8 mouse cellular contexts compared by ENCODE assay signal in genomic region chr3:50443421-50443916, GRCm38 (mm10). TPM values are rescaled to one million over a fixed set of nuclear protein-coding genes. Genes with fewer than 3 reads are reported as not detected.
A peak's percentile ranks its signal among the peaks of the same experiment; 100 is the strongest.
DNase-seq lines count a peak whose midpoint lies in the region; ATAC-seq and TF ChIP-seq lines count a peak whose summit lies in the region.

Slc7a11 (minus strand) TSS chr3:50443614.

- H3K4me1 ChIP-seq in hindbrain, embryonic 16.5 days (ENCODE audit: control insufficient read depth, insufficient read depth, low read depth, low read length), result peaks cover 9% of the 10 kb centered on the region
- peaks cover 7% of the 10 kb centered on the region for H3K4me1 ChIP-seq in limb, embryonic 14.5 days (ENCODE audit: control insufficient read depth, insufficient read depth, low read length)
- H3K4me1 ChIP-seq in midbrain, embryonic 14.5 days (ENCODE audit: control insufficient read depth, insufficient read depth, low read length), result peaks cover 14% of the 10 kb centered on the region

- H3K9ac ChIP-seq in hindbrain, embryonic 16.5 days (ENCODE audit: low read depth, low read length), result peak within 1 kb of the TSS; percentile 53
- peak within 1 kb of the TSS; percentile 45 for H3K9ac ChIP-seq in limb, embryonic 14.5 days (ENCODE audit: low read depth, low read length, severe bottlenecking)
- H3K9ac ChIP-seq in midbrain, embryonic 14.5 days (replicated peaks; ENCODE audit: low read length), result no peak within 1 kb of the TSS; the same call in 1 of the 2 replicates

- H3K4me2 ChIP-seq in hindbrain, embryonic 16.5 days (ENCODE audit: low read length), result peak within 1 kb of the TSS; percentile 70
- H3K4me2 ChIP-seq in limb, embryonic 14.5 days (replicated peaks; ENCODE audit: low read depth, low read length, severe bottlenecking), result peak within 1 kb of the TSS; percentile 50
- H3K4me2 ChIP-seq in midbrain, embryonic 14.5 days (ENCODE audit: low read length), result peak within 1 kb of the TSS; percentile 61

- no peak for TF ChIP-seq POLR2A in limb, embryonic 14.5 days (IDR thresholded peaks at IDR 0.05; ENCODE audit: borderline replicate concordance, extremely low read depth, insufficient read depth, insufficient read length)

- ATAC-seq in hindbrain, embryonic 16.5 days, result peak; percentile 91
- ATAC-seq in limb, embryonic 14.5 days (ENCODE audit: low FRiP score, low read depth), result peak; percentile 78
- peak; percentile 74 for ATAC-seq in midbrain, embryonic 14.5 days (ENCODE audit: low FRiP score, low TSS enrichment)

- H3K9me3 ChIP-seq in hindbrain, embryonic 16.5 days (ENCODE audit: control insufficient read depth, low read length), result no peaks in the 10 kb centered on the region
- no peaks in the 10 kb centered on the region for H3K9me3 ChIP-seq in limb, embryonic 14.5 days (ENCODE audit: control insufficient read depth, low read length)
- H3K9me3 ChIP-seq in midbrain, embryonic 14.5 days (ENCODE audit: control insufficient read depth, low read length), result no peaks in the 10 kb centered on the region

- H3K4me3 ChIP-seq in hindbrain, embryonic 16.5 days (ENCODE audit: low read length), result peak within 1 kb of the TSS; percentile 34
- H3K4me3 ChIP-seq in limb, embryonic 14.5 days (replicated peaks; ENCODE audit: low read length), result peak within 1 kb of the TSS; percentile 26
- peak within 1 kb of the TSS; percentile 24 for H3K4me3 ChIP-seq in midbrain, embryonic 14.5 days (replicated peaks; ENCODE audit: low read depth, low read length)

- DNase-seq in cerebellum, postnatal 36 days, result peak; percentile 4 to 8
- DNase-seq in cerebellum, adult 8-10 months, result no peak
- DNase-seq in NIH3T3 (ENCODE audit: low read depth), result peak; percentile 80
- peak; percentile 26 for DNase-seq in fat pad, adult 2 months (ENCODE audit: extremely low read depth, low read depth, low spot score)
- peak; percentile 33 for DNase-seq in limb, embryonic 14.5 days (ENCODE audit: low spot score)
- peak; percentile 69 for DNase-seq in midbrain, embryonic 14.5 days
- DNase-seq in testis, postnatal 10 days (ENCODE audit: low spot score), result peak; percentile 41

- WGBS in hindbrain, embryonic 16.5 days, result 2% methylated on average over 11 of the region's 11 CpGs
- WGBS in limb, embryonic 14.5 days, result 1% methylated on average over 11 of the region's 11 CpGs
- 2% methylated on average over 11 of the region's 11 CpGs for WGBS in midbrain, embryonic 14.5 days

- no peaks in the 10 kb centered on the region for H3K36me3 ChIP-seq in hindbrain, embryonic 16.5 days (ENCODE audit: control insufficient read depth, insufficient read depth, low read length)
- H3K36me3 ChIP-seq in limb, embryonic 14.5 days (ENCODE audit: control insufficient read depth, insufficient read depth, low read length), result no peaks in the 10 kb centered on the region
- H3K36me3 ChIP-seq in midbrain, embryonic 14.5 days (ENCODE audit: control insufficient read depth, insufficient read depth, low read length), result no peaks in the 10 kb centered on the region

- no peak within 1 kb of the TSS for H3K27ac ChIP-seq in hindbrain, embryonic 16.5 days (ENCODE audit: low read depth, low read length)
- no peak within 1 kb of the TSS for H3K27ac ChIP-seq in limb, embryonic 14.5 days (replicated peaks; ENCODE audit: low read depth, low read length)
- no peak within 1 kb of the TSS for H3K27ac ChIP-seq in midbrain, embryonic 14.5 days (replicated peaks; ENCODE audit: low read depth, low read length)

- H3K27me3 ChIP-seq in hindbrain, embryonic 16.5 days (replicated peaks; ENCODE audit: control insufficient read depth, insufficient read depth, low read length), result no peaks in the 10 kb centered on the region
- no peaks in the 10 kb centered on the region for H3K27me3 ChIP-seq in limb, embryonic 14.5 days (ENCODE audit: control insufficient read depth, insufficient read depth, low read length)
- H3K27me3 ChIP-seq in midbrain, embryonic 14.5 days (ENCODE audit: control insufficient read depth, insufficient read depth, low read length), result no peaks in the 10 kb centered on the region

RNA-seq across cellular contexts. Expression of gene Slc7a11, which starts in this region (rescaled TPM):
- 3.4 and 3.8 TPM in 2 replicates for polyA plus RNA-seq in hindbrain, embryonic 16.5 days (2015; fragmentation: Nextera tagmentation; extraction: Ambion mirVana)
- 2.5 and 2.6 TPM in 2 replicates for polyA plus RNA-seq in limb, embryonic 14.5 days (2012; rRNA removed)
- 5.7 and 5.8 TPM in 2 replicates for polyA plus RNA-seq in limb, embryonic 14.5 days (2014; fragmentation: Nextera tagmentation; extraction: Ambion mirVana)
- 0.55 and 2.3 TPM in 2 replicates for polyA plus RNA-seq in midbrain, embryonic 14.5 days (2014; fragmentation: Nextera tagmentation; extraction: Ambion mirVana)
